Mouse (Mus musculus): ENCODE data around the gene Anp32b. TPM values are rescaled to one million over a fixed set of nuclear protein-coding genes. Genes with fewer than 3 reads are reported as not detected.

The Anp32b gene
- polyA plus RNA-seq, 1 experiment from 2014 or later, result 292 TPM

DNA sequence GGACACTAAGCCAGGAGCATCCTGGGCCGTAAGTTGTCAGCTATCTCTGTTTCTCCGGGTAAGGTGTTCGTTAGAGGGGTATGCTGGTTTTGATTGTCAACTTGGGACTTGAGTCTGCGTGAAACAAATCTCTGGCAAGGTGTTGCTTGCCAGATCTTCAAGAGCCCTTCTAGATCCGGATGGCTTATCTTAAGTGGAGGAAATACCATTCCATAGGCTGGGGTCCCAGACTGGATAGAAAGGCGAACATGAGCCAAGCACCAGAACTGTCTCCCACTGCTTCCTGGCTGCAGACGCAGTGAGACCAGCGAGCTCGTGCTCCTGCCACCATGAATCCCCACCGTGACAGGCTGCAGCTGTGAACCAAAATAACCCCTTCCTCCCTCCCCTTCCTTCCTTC, 70.8 kb downstream of the Anp32b start:
- no peaks in the 10 kb centered on the region for H3K27me3 ChIP-seq
- H3K9ac ChIP-seq, result no peak overlapping the region
- H3K9me3 ChIP-seq, result no peaks in the 10 kb centered on the region
- H3K4me3 ChIP-seq, result no peak overlapping the region
- H3K36me3 ChIP-seq, result no peaks in the 10 kb centered on the region
- 50% methylated on average over 10 of the region's 10 CpGs for WGBS
- no peak overlapping the region for H3K4me2 ChIP-seq
- no peaks in the 10 kb centered on the region for H3K4me1 ChIP-seq
- peak; percentile 52; the same call in 1 of the 2 replicates for ATAC-seq (ENCODE audit: borderline replicate concordance, extremely low read depth, low FRiP score, low TSS enrichment)
- peak overlapping the region; percentile 35; the same call in 1 of the 2 replicates for H3K27ac ChIP-seq

Other genes with a start within 250 kb of the Anp32b start
- 0.05 TPM in 1 of 2 replicates, not detected in the other for gene Foxe1, start 107.3 kb upstream of the Anp32b start, polyA plus RNA-seq (2015; fragmentation: Nextera tagmentation; extraction: Ambion mirVana)
- gene Trmo, start 61.5 kb upstream of the Anp32b start, polyA plus RNA-seq (2015; fragmentation: Nextera tagmentation; extraction: Ambion mirVana), result 10.0 and 11.2 TPM in 2 replicates
- gene Hemgn, start 37.4 kb upstream of the Anp32b start, polyA plus RNA-seq (2015; fragmentation: Nextera tagmentation; extraction: Ambion mirVana), result 1.2 and 2.5 TPM in 2 replicates
- gene Nans, start 38.3 kb downstream of the Anp32b start, polyA plus RNA-seq (2015; fragmentation: Nextera tagmentation; extraction: Ambion mirVana), result 84.7 and 90.6 TPM in 2 replicates
- 2.2 and 2.7 TPM in 2 replicates for gene Trim14, start 85.2 kb downstream of the Anp32b start, polyA plus RNA-seq (2015; fragmentation: Nextera tagmentation; extraction: Ambion mirVana)
- gene Coro2a, start 151.3 kb downstream of the Anp32b start, polyA plus RNA-seq (2015; fragmentation: Nextera tagmentation; extraction: Ambion mirVana), result 3.4 and 5.3 TPM in 2 replicates
- gene Tbc1d2, start 199.3 kb downstream of the Anp32b start, polyA plus RNA-seq (2015; fragmentation: Nextera tagmentation; extraction: Ambion mirVana), result 3.6 and 3.9 TPM in 2 replicates